Mouse (Mus musculus) retina, adult 2 months (tissue): Measurements from ENCODE around the gene Nhlh1.

Source experiments
- DNase-seq: peaks from one replicate; pipeline ENCODE4 v3.0.0-alpha.2; 2012; ENCODE audit warnings: low read depth, low spot score

Gene Nhlh1

GRCm38 (mm10) chr1:172053541-172054440 is 3.6 kb downstream of the Nhlh1 start:
- DNase-seq = no peak

GRCm38 (mm10) chr1:172052766-172053279 is 4.5 kb downstream of the Nhlh1 start:
- no peak for DNase-seq

GRCm38 (mm10) chr1:172049131-172049782 is 8.1 kb downstream of the Nhlh1 start:
- DNase-seq = no peak

- DNase-seq = no peak
Measured at GRCm38 (mm10) chr1:172048241-172048734, 9.1 kb downstream of the Nhlh1 start.

GRCm38 (mm10) chr1:172046938-172047337 is 10.4 kb downstream of the Nhlh1 start:
- no peak for DNase-seq

GRCm38 (mm10) chr1:172046410-172046809 is 11.0 kb downstream of the Nhlh1 start:
- DNase-seq = no peak

- no peak for DNase-seq
Measured at GRCm38 (mm10) chr1:172029914-172030313, 27.5 kb downstream of the Nhlh1 start.

GRCm38 (mm10) chr1:172028394-172029275 is 28.7 kb downstream of the Nhlh1 start, which contains the start of gene Vangl2:
Gene Vangl2, minus strand, starts transcription at chr1:172028444.
- DNase-seq = no peak

- DNase-seq = no peak
Measured at GRCm38 (mm10) chr1:172027809-172028102, 29.6 kb downstream of the Nhlh1 start.

GRCm38 (mm10) chr1:172027010-172027808 is 30.2 kb downstream of the Nhlh1 start:
- DNase-seq = peak; percentile 77

- no peak for DNase-seq
Measured at GRCm38 (mm10) chr1:172026201-172026901, 31.0 kb downstream of the Nhlh1 start.

- no peak for DNase-seq
Measured at GRCm38 (mm10) chr1:172025201-172025904, 32.0 kb downstream of the Nhlh1 start.

- no peak for DNase-seq
Measured at GRCm38 (mm10) chr1:172024140-172024895, 33.1 kb downstream of the Nhlh1 start.

- no peak for DNase-seq
Measured at GRCm38 (mm10) chr1:172019863-172020521, 37.4 kb downstream of the Nhlh1 start.

- DNase-seq = no peak
Measured at GRCm38 (mm10) chr1:172019339-172019738, 38.0 kb downstream of the Nhlh1 start.

- no peak for DNase-seq
Measured at GRCm38 (mm10) chr1:172018336-172019311, 38.7 kb downstream of the Nhlh1 start.

GRCm38 (mm10) chr1:172017517-172018070 is 39.8 kb downstream of the Nhlh1 start:
- DNase-seq = no peak
